Comparison of ENCODE assay signal across 9 mouse cellular contexts in the genomic region with DNA sequence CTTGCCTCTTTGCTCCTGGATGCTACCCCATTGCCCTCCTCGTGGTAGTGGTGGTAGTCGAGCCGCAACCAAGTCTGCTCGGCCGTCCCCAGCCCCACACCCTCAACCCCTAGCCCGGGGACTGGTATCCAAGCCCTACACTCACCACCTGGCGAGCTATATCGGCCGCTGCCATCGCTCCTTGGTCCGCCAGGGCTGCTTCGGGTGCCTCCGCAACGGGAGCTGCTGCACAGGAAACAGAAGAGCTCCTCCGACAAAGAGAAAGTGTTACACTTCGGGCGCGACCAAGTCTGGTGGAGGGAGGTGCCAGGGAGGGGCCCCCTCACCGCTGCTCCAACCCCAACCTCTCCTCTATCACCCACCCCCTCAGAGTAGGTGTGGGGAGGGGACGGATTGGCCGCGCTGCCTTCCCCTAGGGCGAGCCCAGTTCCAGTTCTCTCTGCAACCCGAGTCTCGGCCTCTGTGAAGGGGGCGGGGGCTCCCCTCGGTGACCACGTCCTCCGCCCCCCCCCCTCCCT. TPM values are rescaled to one million over a fixed set of nuclear protein-coding genes. Genes with fewer than 3 reads are reported as not detected.
DNase-seq lines count a peak whose midpoint lies in the region; ATAC-seq lines count a peak whose summit lies in the region.
"Had no signal": no experiment of that assay in that cellular context is flagged by ENCODE, and none has a peak within 500 bp of the region (broad histone marks: within the 10 kb centered on the region; RNA-seq: fewer than 3 reads in every experiment).

No protein-coding gene starts in this region.

- 18% methylated on average over 26 of the region's 29 CpGs for WGBS in embryonic facial prominence, embryonic 13.5 days
- WGBS in heart, embryonic 12.5 days: 10% methylated on average over 28 of the region's 29 CpGs
- 21% methylated on average over 24 of the region's 29 CpGs for WGBS in kidney, embryonic 16.5 days
- WGBS in liver, embryonic 15.5 days (ENCODE audit: insufficient replicate concordance): 12% methylated on average over 24 of the region's 29 CpGs
- 21% methylated on average over 23 of the region's 29 CpGs for WGBS in stomach, embryonic 16.5 days

- peak overlapping the region; percentile 63 for H3K27ac ChIP-seq in embryonic facial prominence, embryonic 13.5 days
- H3K27ac ChIP-seq in heart, embryonic 12.5 days (ENCODE audit: poor library complexity, severe bottlenecking): peak overlapping the region; percentile 68
- H3K27ac ChIP-seq in kidney, embryonic 16.5 days (ENCODE audit: low read length): no peak overlapping the region
- H3K27ac ChIP-seq in liver, embryonic 15.5 days (replicated peaks): no peak overlapping the region
- H3K27ac ChIP-seq in stomach, embryonic 16.5 days (ENCODE audit: low read length): 0 out of 2 replicates have a peak overlapping the region, but pooled peaks have one; percentile 23

- H3K4me3 ChIP-seq in embryonic facial prominence, embryonic 13.5 days: peak overlapping the region; percentile 57
- H3K4me3 ChIP-seq in heart, embryonic 12.5 days: peak overlapping the region; percentile 75
- peak overlapping the region; percentile 62 for H3K4me3 ChIP-seq in kidney, embryonic 16.5 days (ENCODE audit: low read length)
- H3K4me3 ChIP-seq in liver, embryonic 15.5 days (replicated peaks): peak overlapping the region; percentile 61
- peak overlapping the region; percentile 61 for H3K4me3 ChIP-seq in stomach, embryonic 16.5 days (replicated peaks; ENCODE audit: low read length)

- DNase-seq in CD4-positive, CD25-positive, alpha-beta regulatory T cell, adult 2 months (ENCODE audit: low read depth, low spot score): peak; percentile 90
- DNase-seq in adrenal gland, postnatal 4 days (ENCODE audit: low spot score in 2 of 2): peak; percentile 18 to 41
- DNase-seq in neural tube, embryonic 10.5 days (ENCODE audit: extremely low spot score, low spot score): peak; percentile 66

- H3K4me2 ChIP-seq in embryonic facial prominence, embryonic 13.5 days: peak overlapping the region; percentile 69
- H3K4me2 ChIP-seq in heart, embryonic 12.5 days: peak overlapping the region; percentile 84
- H3K4me2 ChIP-seq in kidney, embryonic 16.5 days (replicated peaks; ENCODE audit: low read depth, low read length): peak overlapping the region; percentile 67
- H3K4me2 ChIP-seq in liver, embryonic 15.5 days: peak overlapping the region; percentile 71
- peak overlapping the region; percentile 67 for H3K4me2 ChIP-seq in stomach, embryonic 16.5 days (ENCODE audit: low read depth, low read length)

- peak; percentile 93 for ATAC-seq in embryonic facial prominence, embryonic 13.5 days (ENCODE audit: insufficient number of reproducible peaks, insufficient read depth, low FRiP score, low TSS enrichment, low read depth)
- peak; percentile 93 for ATAC-seq in heart, embryonic 12.5 days (ENCODE audit: insufficient number of reproducible peaks, low FRiP score)
- peak; percentile 97 for ATAC-seq in kidney, embryonic 16.5 days (ENCODE audit: low FRiP score, low TSS enrichment)
- ATAC-seq in liver, embryonic 15.5 days (ENCODE audit: insufficient read depth): peak; percentile 93
- peak; percentile 94 for ATAC-seq in stomach, embryonic 16.5 days (ENCODE audit: insufficient read depth, low FRiP score)

- H3K27me3 ChIP-seq in embryonic facial prominence, embryonic 13.5 days: no peaks in the 10 kb centered on the region
- H3K27me3 ChIP-seq in heart, embryonic 12.5 days (replicated peaks): no peaks in the 10 kb centered on the region
- no peaks in the 10 kb centered on the region; the same call in 1 of the 2 replicates for H3K27me3 ChIP-seq in kidney, embryonic 16.5 days (ENCODE audit: insufficient read depth, low read length)
- H3K27me3 ChIP-seq in liver, embryonic 15.5 days: 0 out of 2 replicates have a peak, but pooled peaks cover 5% of the 10 kb centered on the region
- no peaks in the 10 kb centered on the region; the same call in 1 of the 2 replicates for H3K27me3 ChIP-seq in stomach, embryonic 16.5 days (ENCODE audit: control insufficient read depth, insufficient read depth, low read length)

- H3K9ac ChIP-seq in embryonic facial prominence, embryonic 13.5 days: peak overlapping the region; percentile 71
- H3K9ac ChIP-seq in heart, embryonic 12.5 days: peak overlapping the region; percentile 90
- peak overlapping the region; percentile 69 for H3K9ac ChIP-seq in kidney, embryonic 16.5 days (replicated peaks; ENCODE audit: low read length)
- H3K9ac ChIP-seq in liver, embryonic 15.5 days: peak overlapping the region; percentile 36; the same call in 1 of the 2 replicates
- H3K9ac ChIP-seq in stomach, embryonic 16.5 days (ENCODE audit: low read length): peak overlapping the region; percentile 70

- H3K9me3 ChIP-seq in embryonic facial prominence, embryonic 13.5 days: no peaks in the 10 kb centered on the region
- H3K9me3 ChIP-seq in heart, embryonic 12.5 days (replicated peaks): no peaks in the 10 kb centered on the region
- H3K9me3 ChIP-seq in kidney, embryonic 16.5 days (ENCODE audit: low read length): no peaks in the 10 kb centered on the region
- no peaks in the 10 kb centered on the region for H3K9me3 ChIP-seq in liver, embryonic 15.5 days (replicated peaks)
- no peaks in the 10 kb centered on the region for H3K9me3 ChIP-seq in stomach, embryonic 16.5 days (replicated peaks; ENCODE audit: control insufficient read depth, low read length)

- H3K36me3 ChIP-seq in embryonic facial prominence, embryonic 13.5 days: no peaks in the 10 kb centered on the region
- no peaks in the 10 kb centered on the region for H3K36me3 ChIP-seq in heart, embryonic 12.5 days
- H3K36me3 ChIP-seq in kidney, embryonic 16.5 days (ENCODE audit: insufficient read depth, low read length): no peaks in the 10 kb centered on the region
- no peaks in the 10 kb centered on the region for H3K36me3 ChIP-seq in liver, embryonic 15.5 days (replicated peaks)
- H3K36me3 ChIP-seq in stomach, embryonic 16.5 days (ENCODE audit: control insufficient read depth, insufficient read depth, low read length): no peaks in the 10 kb centered on the region

- H3K4me1 ChIP-seq in embryonic facial prominence, embryonic 13.5 days: peaks cover 15% of the 10 kb centered on the region; the same call in 1 of the 2 replicates
- peaks cover 8% of the 10 kb centered on the region; the same call in 1 of the 2 replicates for H3K4me1 ChIP-seq in heart, embryonic 12.5 days (replicated peaks)
- 0 out of 2 replicates have a peak, but pooled peaks cover 1% of the 10 kb centered on the region for H3K4me1 ChIP-seq in kidney, embryonic 16.5 days (ENCODE audit: insufficient read depth, low read length)
- no peaks in the 10 kb centered on the region; the same call in 1 of the 2 replicates for H3K4me1 ChIP-seq in liver, embryonic 15.5 days (replicated peaks)
- H3K4me1 ChIP-seq in stomach, embryonic 16.5 days (ENCODE audit: control insufficient read depth, insufficient read depth, low read length): no peaks in the 10 kb centered on the region; the same call in 1 of the 2 replicates

RNA-seq across cellular contexts. Expression of a gene that starts 2.3 kb away (rescaled TPM):
- total RNA-seq in adrenal gland, postnatal 4 days (2021): 10 to 100 TPM; 30.8 to 35.1 TPM
- polyA plus RNA-seq in embryonic facial prominence, embryonic 13.5 days (2015; fragmentation: Nextera tagmentation; extraction: Ambion mirVana): 38.3 and 40.0 TPM in 2 replicates
- 38.9 and 40.0 TPM in 2 replicates for polyA plus RNA-seq in heart, embryonic 12.5 days (2016; fragmentation: Nextera tagmentation; extraction: Ambion mirVana)
- polyA plus RNA-seq in kidney, embryonic 16.5 days (2015; fragmentation: Nextera tagmentation; extraction: Ambion mirVana): 21.5 and 23.5 TPM in 2 replicates
- 3.4 and 3.9 TPM in 2 replicates for polyA plus RNA-seq in liver, embryonic 15.5 days (2015; fragmentation: Nextera tagmentation; extraction: Ambion mirVana)
- polyA plus RNA-seq in stomach, embryonic 16.5 days (2015; fragmentation: Nextera tagmentation; extraction: Ambion mirVana): 15.0 and 15.6 TPM in 2 replicates

RNA-seq across cellular contexts. Expression of a gene that starts 59.4 kb away (rescaled TPM):
- 1 to 10 TPM in 1 of 2 experiments, under 1 TPM in 1; 0.85 to 1.1 TPM for total RNA-seq in adrenal gland, postnatal 4 days (2021)
- polyA plus RNA-seq in embryonic facial prominence, embryonic 13.5 days (2015; fragmentation: Nextera tagmentation; extraction: Ambion mirVana): not detected in 2 replicates
- 0.86 and 0.88 TPM in 2 replicates for polyA plus RNA-seq in heart, embryonic 12.5 days (2016; fragmentation: Nextera tagmentation; extraction: Ambion mirVana)
- polyA plus RNA-seq in kidney, embryonic 16.5 days (2015; fragmentation: Nextera tagmentation; extraction: Ambion mirVana): not detected in 2 replicates
- polyA plus RNA-seq in liver, embryonic 15.5 days (2015; fragmentation: Nextera tagmentation; extraction: Ambion mirVana): 0.06 and 0.09 TPM in 2 replicates
- polyA plus RNA-seq in stomach, embryonic 16.5 days (2015; fragmentation: Nextera tagmentation; extraction: Ambion mirVana): not detected in 2 replicates
- polyA plus RNA-seq: gonadal fat pad, adult 2 months had no signal

Comparison
In these comparisons a context has a peak if more than half of its experiments do, and no peak if none do; other contexts are left out.
1. DNase-seq: peak in every context shown above with its lines; median percentile 90 in CD4-positive, CD25-positive, alpha-beta regulatory T cell, adult 2 months; 66 in neural tube, embryonic 10.5 days; 30 in adrenal gland, postnatal 4 days.
2. H3K27ac ChIP-seq: peak in embryonic facial prominence, embryonic 13.5 days (single experiment), heart, embryonic 12.5 days (single experiment) and stomach, embryonic 16.5 days (single experiment); none in kidney, embryonic 16.5 days (single experiment) and liver, embryonic 15.5 days (single experiment).
3. H3K9ac ChIP-seq: peak in every context shown above with its lines; median percentile 90 in heart, embryonic 12.5 days; 71 in embryonic facial prominence, embryonic 13.5 days; 70 in stomach, embryonic 16.5 days; 69 in kidney, embryonic 16.5 days; 36 in liver, embryonic 15.5 days.
4. Peak in every context shown above with its lines, with median percentiles within 50 percentile points of each other: ATAC-seq, H3K4me2 ChIP-seq and H3K4me3 ChIP-seq.